Mouse (Mus musculus): Measurements from ENCODE around the gene Agbl4.

DNA sequence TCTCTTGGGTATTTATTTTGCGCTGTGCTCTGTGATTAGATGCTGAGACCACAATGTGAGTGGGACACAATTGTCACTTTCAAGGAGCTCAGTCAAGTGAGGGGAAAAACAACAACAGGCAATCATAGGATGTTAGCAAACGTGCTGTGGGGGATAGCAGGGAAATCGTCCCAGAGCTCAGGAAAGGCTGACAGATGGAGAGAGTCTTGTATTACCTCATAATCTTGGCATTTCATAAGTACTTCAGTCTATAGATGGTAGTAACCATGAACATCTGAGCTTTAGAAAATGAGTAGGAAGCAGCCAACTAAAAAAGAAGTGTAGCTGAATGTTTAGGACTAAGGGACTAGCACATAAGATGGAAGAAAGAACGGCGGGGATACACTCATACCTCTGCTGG lies 910.2 kb downstream of the Agbl4 start:
- no peak for TF ChIP-seq MAFK (IDR thresholded peaks at IDR 0.05; ENCODE audit: insufficient read depth, low read depth, low read length)
- no peak for TF ChIP-seq CHD2 (IDR thresholded peaks at IDR 0.05; ENCODE audit: low read depth, low read length)

Data from ES-E14 (cell line).